Mouse (Mus musculus): ENCODE measurements around the gene Lhx4. TPM values are rescaled to one million over a fixed set of nuclear protein-coding genes. Genes with fewer than 3 reads are reported as not detected.
A peak's percentile ranks its signal among the peaks of the same experiment; 100 is the strongest.

The Lhx4 gene
- polyA plus RNA-seq, 1 experiment: not detected

- H3K27ac ChIP-seq (ENCODE audit: insufficient read depth, low read depth, low read length): no peak overlapping the region
- TF ChIP-seq POLR2A (IDR thresholded peaks at IDR 0.05; ENCODE audit: insufficient read depth, low read depth, low read length) (no peak), CTCF (IDR thresholded peaks at IDR 0.05; ENCODE audit: insufficient read depth, low read depth, low read length) (no peak)
- no peaks in the 10 kb centered on the region for H3K4me1 ChIP-seq (ENCODE audit: control insufficient read depth, insufficient read depth, low read length)
- H3K4me3 ChIP-seq (ENCODE audit: insufficient read depth, low read depth, low read length): no peak overlapping the region
- 48% methylated on average over 11 of the region's 11 CpGs for WGBS
Observed at GRCm38 (mm10) chr1:155750517-155751178, 836 bp downstream of the Lhx4 start.

GRCm38 (mm10) chr1:155747911-155748310, 3.6 kb downstream of the Lhx4 start:
- TF ChIP-seq CTCF (IDR thresholded peaks at IDR 0.05; ENCODE audit: insufficient read depth, low read depth, low read length) (no peak), POLR2A (IDR thresholded peaks at IDR 0.05; ENCODE audit: insufficient read depth, low read depth, low read length) (no peak)
- peaks cover 2% of the 10 kb centered on the region; the same call in 1 of the 2 replicates for H3K4me1 ChIP-seq (ENCODE audit: control insufficient read depth, insufficient read depth, low read length)
- no peak overlapping the region for H3K27ac ChIP-seq (ENCODE audit: insufficient read depth, low read depth, low read length)
- WGBS: 84% methylated on average over 5 of the region's 5 CpGs
- no peak overlapping the region for H3K4me3 ChIP-seq (ENCODE audit: insufficient read depth, low read depth, low read length)

- H3K4me1 ChIP-seq (ENCODE audit: control insufficient read depth, insufficient read depth, low read length): peaks cover 11% of the 10 kb centered on the region
- no peak for TF ChIP-seq POLR2A (IDR thresholded peaks at IDR 0.05; ENCODE audit: insufficient read depth, low read depth, low read length)
- no peak for TF ChIP-seq CTCF (IDR thresholded peaks at IDR 0.05; ENCODE audit: insufficient read depth, low read depth, low read length)
- H3K27ac ChIP-seq (ENCODE audit: insufficient read depth, low read depth, low read length): no peak overlapping the region
- 35% methylated on average over 8 of the region's 8 CpGs for WGBS
- H3K4me3 ChIP-seq (ENCODE audit: insufficient read depth, low read depth, low read length): no peak overlapping the region
Observed at GRCm38 (mm10) chr1:155747011-155747410, 4.5 kb downstream of the Lhx4 start.

GRCm38 (mm10) chr1:155742411-155743363, 8.8 kb downstream of the Lhx4 start:
- 1% methylated on average over 81 of the region's 81 CpGs for WGBS
- Histone ChIP-seq H3K4me1 (ENCODE audit: control insufficient read depth, insufficient read depth, low read length) (peaks cover 23% of the 10 kb centered on the region), H3K27ac (ENCODE audit: insufficient read depth, low read depth, low read length) (no peak overlapping the region), H3K4me3 (ENCODE audit: insufficient read depth, low read depth, low read length) (peak overlapping the region; percentile 10)
- TF ChIP-seq POLR2A (IDR thresholded peaks at IDR 0.05; ENCODE audit: insufficient read depth, low read depth, low read length) (no peak), CTCF (IDR thresholded peaks at IDR 0.05; ENCODE audit: insufficient read depth, low read depth, low read length) (no peak)

GRCm38 (mm10) chr1:155741988-155742387, 9.5 kb downstream of the Lhx4 start:
- under 1% methylated on average over 26 of the region's 26 CpGs for WGBS
- TF ChIP-seq CTCF (IDR thresholded peaks at IDR 0.05; ENCODE audit: insufficient read depth, low read depth, low read length) (no peak), POLR2A (IDR thresholded peaks at IDR 0.05; ENCODE audit: insufficient read depth, low read depth, low read length) (no peak)
- H3K4me1 ChIP-seq (ENCODE audit: control insufficient read depth, insufficient read depth, low read length): peaks cover 23% of the 10 kb centered on the region
- H3K4me3 ChIP-seq (ENCODE audit: insufficient read depth, low read depth, low read length): peak overlapping the region; percentile 10; the same call in 1 of the 2 replicates
- H3K27ac ChIP-seq (ENCODE audit: insufficient read depth, low read depth, low read length): no peak overlapping the region

GRCm38 (mm10) chr1:155741378-155741945, 10.0 kb downstream of the Lhx4 start:
- H3K4me3 ChIP-seq (ENCODE audit: insufficient read depth, low read depth, low read length): no peak overlapping the region
- no peak for TF ChIP-seq CTCF (IDR thresholded peaks at IDR 0.05; ENCODE audit: insufficient read depth, low read depth, low read length)
- no peak for TF ChIP-seq POLR2A (IDR thresholded peaks at IDR 0.05; ENCODE audit: insufficient read depth, low read depth, low read length)
- no peak overlapping the region for H3K27ac ChIP-seq (ENCODE audit: insufficient read depth, low read depth, low read length)
- WGBS: 2% methylated on average over 34 of the region's 34 CpGs
- H3K4me1 ChIP-seq (ENCODE audit: control insufficient read depth, insufficient read depth, low read length): peaks cover 23% of the 10 kb centered on the region

- 2% methylated on average over 44 of the region's 44 CpGs for WGBS
- TF ChIP-seq POLR2A (IDR thresholded peaks at IDR 0.05; ENCODE audit: insufficient read depth, low read depth, low read length) (no peak), CTCF (IDR thresholded peaks at IDR 0.05; ENCODE audit: insufficient read depth, low read depth, low read length) (no peak)
- Histone ChIP-seq H3K4me3 (ENCODE audit: insufficient read depth, low read depth, low read length) (no peak overlapping the region), H3K4me1 (ENCODE audit: control insufficient read depth, insufficient read depth, low read length) (peaks cover 23% of the 10 kb centered on the region), H3K27ac (ENCODE audit: insufficient read depth, low read depth, low read length) (no peak overlapping the region)
Observed at GRCm38 (mm10) chr1:155740622-155741377, 10.7 kb downstream of the Lhx4 start.

- Histone ChIP-seq H3K4me3 (ENCODE audit: insufficient read depth, low read depth, low read length) (no peak overlapping the region), H3K4me1 (ENCODE audit: control insufficient read depth, insufficient read depth, low read length) (peaks cover 21% of the 10 kb centered on the region), H3K27ac (ENCODE audit: insufficient read depth, low read depth, low read length) (no peak overlapping the region)
- TF ChIP-seq POLR2A (IDR thresholded peaks at IDR 0.05; ENCODE audit: insufficient read depth, low read depth, low read length) (no peak), CTCF (IDR thresholded peaks at IDR 0.05; ENCODE audit: insufficient read depth, low read depth, low read length) (no peak)
- WGBS: 1% methylated on average over 25 of the region's 25 CpGs
Observed at GRCm38 (mm10) chr1:155737809-155738383, 13.6 kb downstream of the Lhx4 start.

Measured in olfactory bulb, adult 2 months (tissue).